Mouse (Mus musculus) ES-E14 (cell line): ENCODE data around the gene Unk. TPM values are rescaled to one million over a fixed set of nuclear protein-coding genes. Genes with fewer than 3 reads are reported as not detected.

Experiments used
- DNase-seq: peaks from one replicate; pipeline ENCODE4 v3.0.0-alpha.2; 2013; ENCODE audit warnings: low read depth, low spot score
- H3K27ac ChIP-seq: 2 replicates; pipeline ENCODE4 v1.5.1; 2012; ENCODE audit warnings: low read depth, mild to moderate bottlenecking, low read length, moderate library complexity, mixed read lengths; ENCODE audit not compliant: poor library complexity, insufficient read depth, severe bottlenecking
- H3K36me3 ChIP-seq: 2 replicates; pipeline ENCODE4 v1.6.1; 2012; ENCODE audit warnings: mild to moderate bottlenecking, low read length, moderate library complexity, mixed read lengths; ENCODE audit not compliant: control insufficient read depth, poor library complexity, insufficient read depth, severe bottlenecking
- H3K4me1 ChIP-seq, 2 experiments: fragments of 150-350 bp in 1 of 2; sonication (generic) in 1 of 2; 2 replicates each; pipeline ENCODE4 v1.6.1; 2012; ENCODE audit warnings: low read length in 2 of 2, mild to moderate bottlenecking in 1 of 2, mixed read lengths in 1 of 2; ENCODE audit not compliant: control insufficient read depth in 2 of 2, insufficient read depth in 2 of 2, poor library complexity in 1 of 2
- H3K4me3 ChIP-seq, 2 experiments: fragments of 150-350 bp in 1 of 2; sonication (generic) in 1 of 2; 2 replicates each; pipeline ENCODE4 v1.5.1; 2012; ENCODE audit warnings: low read length in 2 of 2, low read depth in 1 of 2, mild to moderate bottlenecking in 1 of 2, mixed read lengths in 1 of 2; ENCODE audit not compliant: insufficient read depth in 1 of 2, poor library complexity in 1 of 2, severe bottlenecking in 1 of 2
- H3K9ac ChIP-seq: 2 replicates; pipeline ENCODE4 v1.6.1; 2012; ENCODE audit warnings: low read depth, mild to moderate bottlenecking, low read length, mixed read lengths; ENCODE audit not compliant: poor library complexity, insufficient read depth, severe bottlenecking
- H3K9me3 ChIP-seq: fragments of 150-350 bp; sonication (generic); 2 replicates; pipeline ENCODE4 v1.6.1; 2012; ENCODE audit warnings: low read depth, mild to moderate bottlenecking, low read length; ENCODE audit not compliant: control insufficient read depth, insufficient read depth
- CHD2 ChIP-seq: IDR thresholded peaks from 2 replicates; pipeline ENCODE4 v1.6.1; 2014; ENCODE audit warnings: mild to moderate bottlenecking, low read depth, low read length, inconsistent platforms
- HCFC1 ChIP-seq: IDR thresholded peaks from 2 replicates; pipeline ENCODE4 v1.6.1; 2012; ENCODE audit warnings: low read length, inconsistent platforms, borderline replicate concordance; ENCODE audit not compliant: insufficient read depth
- MAFK ChIP-seq: IDR thresholded peaks from 2 replicates; pipeline ENCODE4 v1.6.1; 2014; ENCODE audit warnings: mild to moderate bottlenecking, low read depth, low read length, inconsistent platforms; ENCODE audit not compliant: insufficient read depth
- ZC3H11A ChIP-seq: IDR thresholded peaks from 2 replicates; pipeline ENCODE4 v1.6.1; 2012; ENCODE audit warnings: low read depth, mild to moderate bottlenecking, inconsistent platforms, low read length, borderline replicate concordance
- ZNF384 ChIP-seq: IDR thresholded peaks from 2 replicates; pipeline ENCODE4 v1.6.1; 2012; ENCODE audit warnings: low read depth, low read length, inconsistent platforms
- in situ Hi-C, 2 experiments: fragments of 600-800 bp; cut with MboI; formaldehyde crosslinking; loops; one replicate each; pipeline ENCODE4 v1.15.1; 2025; ENCODE audit warnings: low sequenced_read_pairs in 2 of 2, inconsistent platforms in 1 of 2; ENCODE audit not compliant: unreplicated experiment in 2 of 2
- total RNA-seq: library from RNA; depleted of rRNA; stranded (reverse); fragments of 300-350 nt; gene quantifications from 2 replicates; pipeline ENCODE4 v1.2.3, GENCODE M21; 2012

The Unk gene
- total RNA-seq, 1 experiment: 32.5 TPM

- TF ChIP-seq HCFC1: no peak
- TF ChIP-seq CHD2: no peak
- no peak for TF ChIP-seq ZNF384
- TF ChIP-seq ZC3H11A: no peak
- no peak for TF ChIP-seq MAFK
- Histone ChIP-seq H3K27ac (no peak overlapping the region), H3K36me3 (peaks cover 35% of the 10 kb centered on the region), H3K9me3 (no peaks in the 10 kb centered on the region), H3K4me3 (no peak overlapping the region), H3K4me1 (peaks cover 5 to 32% of the 10 kb centered on the region in 2 experiments; a peak in 3 of 4 replicates), H3K9ac (no peak overlapping the region)
- in situ Hi-C loops: no loop called here
- no peak for DNase-seq
Measured at GRCm38 (mm10) chr11:116008832-116009375, 21.2 kb upstream of the Unk start.

- H3K4me3 ChIP-seq: no peak overlapping the region
- peaks cover 35% of the 10 kb centered on the region for H3K36me3 ChIP-seq
- H3K9me3 ChIP-seq: no peaks in the 10 kb centered on the region
- peaks cover 5 to 30% of the 10 kb centered on the region in 2 experiments; a peak in 3 of 4 replicates for H3K4me1 ChIP-seq
- no peak overlapping the region for H3K9ac ChIP-seq
- no peak overlapping the region for H3K27ac ChIP-seq
- TF ChIP-seq MAFK (no peak), ZC3H11A (no peak), CHD2 (no peak), HCFC1 (no peak), ZNF384 (no peak)
- in situ Hi-C loops: no loop called here
- DNase-seq: no peak
Measured at GRCm38 (mm10) chr11:116009661-116010060, 20.5 kb upstream of the Unk start.

GRCm38 (mm10) chr11:116010146-116010545 lies 20.0 kb upstream of the Unk start:
- in situ Hi-C loops: no loop called here

GRCm38 (mm10) chr11:116010948-116011347 lies 19.2 kb upstream of the Unk start:
- in situ Hi-C loops: no loop called here
- no peak overlapping the region for H3K4me3 ChIP-seq

More at GRCm38 (mm10) chr11:116010146-116010545, 20.0 kb upstream of the Unk start:
- H3K36me3 ChIP-seq: peaks cover 35% of the 10 kb centered on the region
- H3K4me3 ChIP-seq: no peak overlapping the region
- no peak overlapping the region for H3K9ac ChIP-seq
- DNase-seq: no peak
- no peak for TF ChIP-seq ZNF384
- TF ChIP-seq HCFC1: no peak
- TF ChIP-seq MAFK: no peak
- peaks cover 5 to 30% of the 10 kb centered on the region in 2 experiments; a peak in 3 of 4 replicates for H3K4me1 ChIP-seq
- H3K27ac ChIP-seq: no peak overlapping the region
- no peaks in the 10 kb centered on the region for H3K9me3 ChIP-seq

More at GRCm38 (mm10) chr11:116010948-116011347, 19.2 kb upstream of the Unk start:
- no peaks in the 10 kb centered on the region for H3K9me3 ChIP-seq
- no peak for DNase-seq
- TF ChIP-seq CHD2 (no peak), MAFK (no peak), ZC3H11A (no peak)
- H3K36me3 ChIP-seq: peaks cover 35% of the 10 kb centered on the region
- no peak overlapping the region; the same call in 1 of the 2 replicates for H3K9ac ChIP-seq
- H3K4me1 ChIP-seq: peaks cover 2 to 22% of the 10 kb centered on the region in 2 experiments; a peak in 2 of 4 replicates
- no peak overlapping the region for H3K27ac ChIP-seq
